Mouse (Mus musculus) heart, adult 2 months (tissue): ENCODE measurements around the gene Wnt5b.

Source experiments
- CTCF ChIP-seq: fragments of 200-600 bp; IDR thresholded peaks from 2 replicates; pipeline ENCODE4 v1.8.1; 2022; ENCODE audit warnings: antibody characterized with exemption, mild to moderate bottlenecking, moderate library complexity
- EP300 ChIP-seq: fragments of 200-500 bp; IDR thresholded peaks from 2 replicates; pipeline ENCODE4 v1.6.1; 2011; ENCODE audit warnings: low read depth, low read length, control low read depth; ENCODE audit not compliant: insufficient read depth
- POLR2A ChIP-seq: fragments of 200-500 bp; IDR thresholded peaks from 2 replicates; pipeline ENCODE4 v1.6.1; 2011; ENCODE audit warnings: mild to moderate bottlenecking, low read depth, low read length, control low read depth; ENCODE audit not compliant: insufficient read depth

DNA sequence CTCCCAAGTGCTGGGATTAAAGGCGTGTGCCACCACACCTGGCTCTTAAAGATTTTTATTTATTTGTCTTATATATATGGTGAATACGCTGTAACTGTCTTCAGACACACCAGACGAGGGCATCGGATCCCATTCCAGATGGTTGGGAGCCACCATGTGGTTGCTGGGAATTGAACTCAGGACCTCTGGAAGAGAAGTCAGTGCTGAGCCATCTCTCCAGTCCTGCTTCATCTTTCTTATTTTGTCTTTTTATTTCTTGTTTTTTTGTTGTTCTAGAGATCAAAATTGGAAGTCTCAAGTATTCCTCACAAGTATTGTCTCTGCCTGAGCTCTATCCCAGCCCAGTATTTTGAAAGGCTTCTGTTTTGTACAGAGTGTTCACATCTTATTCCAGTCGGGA lies 123.8 kb downstream of the Wnt5b start:
- TF ChIP-seq CTCF, result no peak
- no peak for TF ChIP-seq EP300
- TF ChIP-seq POLR2A, result no peak
